Mouse (Mus musculus) lung, postnatal 0 days (tissue): Measurements from ENCODE around the gene Mcub.

ENCODE experiments used
- CTCF ChIP-seq: IDR thresholded peaks from 2 replicates; pipeline ENCODE4 v1.5.1; 2016; ENCODE audit warnings: antibody characterized with exemption, mild to moderate bottlenecking
- EP300 ChIP-seq: IDR thresholded peaks from 2 replicates; pipeline ENCODE4 v1.6.1; 2016; ENCODE audit warnings: antibody characterized with exemption, mild to moderate bottlenecking, control low read depth

GRCm38 (mm10) chr3:129896591-129896990 is 73.4 kb downstream of the Mcub start:
- TF ChIP-seq CTCF (no peak), EP300 (no peak)
